Mouse (Mus musculus) lung, postnatal 36 days (tissue): ENCODE measurements around the gene Bmf.

ENCODE experiments used
- DNase-seq: peaks from one replicate; pipeline ENCODE4 v3.0.0; 2022; ENCODE audit warnings: mixed read lengths

Gene Bmf

DNA sequence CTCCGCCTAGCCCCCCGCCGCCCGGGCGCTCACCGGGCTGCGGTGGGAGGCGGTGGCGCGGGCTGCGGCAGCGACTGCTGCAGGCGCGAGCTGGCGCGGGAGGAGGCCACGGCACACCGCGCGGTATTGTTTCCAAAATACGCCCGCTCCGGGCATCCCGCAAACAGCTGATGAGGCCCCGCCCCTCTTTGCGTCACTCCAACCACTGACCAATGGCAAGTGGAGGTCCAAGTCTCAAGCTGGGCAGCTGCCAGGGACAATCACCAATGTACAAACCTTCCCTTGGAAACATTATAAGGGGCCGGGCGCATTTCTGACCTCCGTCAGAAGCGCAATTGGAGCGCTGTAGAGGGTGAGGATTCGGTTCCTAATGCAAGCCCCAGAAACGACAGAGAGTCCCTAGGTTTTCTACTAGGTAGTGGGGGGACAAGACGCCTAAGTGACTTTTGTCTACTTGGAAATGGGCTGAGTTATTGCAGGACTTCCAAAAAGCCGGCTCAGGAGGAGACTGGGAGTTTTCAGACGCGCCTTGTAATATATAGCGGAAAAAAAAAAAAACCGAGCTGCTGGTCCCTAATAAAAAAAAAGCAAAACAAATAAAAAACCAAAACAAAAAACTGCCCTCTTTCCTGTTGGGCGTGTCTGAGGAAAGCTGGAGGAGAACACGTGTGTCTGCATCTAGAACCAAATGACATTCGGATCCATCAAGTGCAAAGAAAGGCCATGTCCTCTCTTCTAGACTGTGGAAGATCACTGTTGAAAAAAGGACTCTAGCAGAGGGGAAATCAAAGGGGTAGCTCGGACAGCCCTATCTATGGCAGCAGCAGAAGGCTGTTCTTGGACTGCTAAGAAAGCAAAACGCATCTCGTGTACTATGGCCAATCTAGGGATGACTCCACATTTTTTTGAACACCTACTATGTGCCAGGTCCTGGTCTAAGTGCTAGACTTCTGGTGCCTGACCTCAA is at the start of gene Bmf:
Gene Bmf (minus strand): TSS at position 181 of the 967 bp plus-strand sequence.
- DNase-seq = peak; percentile 100

GRCm38 (mm10) chr2:118599087-118599486 is 49.6 kb upstream of the Bmf start:
- no peak for DNase-seq

- peak; percentile 97 for DNase-seq
Measured at GRCm38 (mm10) chr2:118597673-118598568, 48.4 kb upstream of the Bmf start, which contains the start of gene Bub1b. TSS of gene Bub1b (plus strand) at chr2:118598211.

- no peak for DNase-seq
Measured at GRCm38 (mm10) chr2:118591083-118591482, 41.6 kb upstream of the Bmf start.

DNA sequence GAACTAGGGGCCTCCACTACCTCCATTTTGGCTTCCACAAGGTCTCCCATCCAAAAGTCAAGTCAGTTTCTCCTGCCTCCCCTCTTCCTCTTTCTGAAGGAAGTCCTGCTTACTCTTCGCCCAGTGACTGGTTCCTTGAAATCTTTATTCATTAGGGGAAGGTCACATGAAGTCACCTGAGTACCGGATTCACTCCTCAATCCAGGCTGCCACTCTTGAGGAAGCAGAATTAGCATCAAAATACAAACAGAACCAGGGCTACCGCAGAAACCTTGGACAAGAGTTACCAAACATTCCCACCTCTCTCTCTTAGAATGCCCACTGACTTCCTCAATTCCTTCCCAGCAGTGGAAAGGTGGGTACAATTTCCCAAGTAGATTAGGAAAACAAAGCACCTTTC is 38.2 kb upstream of the Bmf start:
- no peak for DNase-seq

- peak; percentile 78 for DNase-seq
Measured at GRCm38 (mm10) chr2:118586013-118586412, 36.5 kb upstream of the Bmf start.

GRCm38 (mm10) chr2:118573135-118573534 is 23.6 kb upstream of the Bmf start:
- DNase-seq = no peak

GRCm38 (mm10) chr2:118572183-118572836 is 22.8 kb upstream of the Bmf start:
- peak; percentile 56 for DNase-seq

DNA sequence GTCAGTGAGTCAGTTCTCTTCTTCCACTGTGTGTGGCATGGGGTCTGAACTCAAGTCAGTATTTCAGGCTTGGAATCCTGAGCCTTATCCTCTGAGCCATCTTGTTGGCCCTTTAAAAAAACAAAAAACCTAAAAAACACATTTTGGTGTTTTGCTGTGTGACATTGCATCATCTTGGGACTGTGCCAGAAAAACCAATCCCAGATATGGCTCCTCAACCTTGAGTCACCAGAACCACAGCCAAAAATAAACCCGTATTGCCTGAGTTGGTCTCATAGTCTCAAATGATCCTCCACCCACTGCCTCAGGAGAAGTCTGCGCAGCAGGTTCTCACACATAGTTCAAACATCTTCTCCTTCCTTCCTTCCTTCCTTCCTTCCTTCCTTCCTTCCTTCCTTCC is 21.5 kb upstream of the Bmf start:
- peak; percentile 43 for DNase-seq

DNA sequence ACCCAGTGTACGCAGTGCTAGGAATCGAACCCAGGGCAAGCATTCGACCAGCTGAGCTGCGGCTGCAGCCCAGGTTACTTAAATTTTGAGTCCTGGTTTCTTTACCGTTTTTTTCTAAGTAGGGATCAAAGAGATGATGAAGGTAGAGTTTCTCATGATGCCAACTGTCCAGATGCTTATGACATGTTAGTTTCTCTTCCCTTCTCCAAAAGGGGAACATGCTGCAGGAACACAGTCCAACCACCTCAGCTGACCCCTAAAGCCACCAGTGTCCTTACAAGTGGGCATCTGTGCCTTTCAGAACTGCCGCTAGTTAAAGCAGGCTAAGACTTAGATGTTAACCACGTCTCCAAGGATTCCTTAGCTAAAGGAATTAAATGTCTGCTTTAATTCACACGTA is 17.7 kb upstream of the Bmf start:
- peak; percentile 32 for DNase-seq

GRCm38 (mm10) chr2:118562431-118562830 is 12.9 kb upstream of the Bmf start:
- no peak for DNase-seq

GRCm38 (mm10) chr2:118562015-118562414 is 12.5 kb upstream of the Bmf start:
- no peak for DNase-seq

- no peak for DNase-seq
Measured at GRCm38 (mm10) chr2:118558426-118558825, 8.9 kb upstream of the Bmf start.

DNA sequence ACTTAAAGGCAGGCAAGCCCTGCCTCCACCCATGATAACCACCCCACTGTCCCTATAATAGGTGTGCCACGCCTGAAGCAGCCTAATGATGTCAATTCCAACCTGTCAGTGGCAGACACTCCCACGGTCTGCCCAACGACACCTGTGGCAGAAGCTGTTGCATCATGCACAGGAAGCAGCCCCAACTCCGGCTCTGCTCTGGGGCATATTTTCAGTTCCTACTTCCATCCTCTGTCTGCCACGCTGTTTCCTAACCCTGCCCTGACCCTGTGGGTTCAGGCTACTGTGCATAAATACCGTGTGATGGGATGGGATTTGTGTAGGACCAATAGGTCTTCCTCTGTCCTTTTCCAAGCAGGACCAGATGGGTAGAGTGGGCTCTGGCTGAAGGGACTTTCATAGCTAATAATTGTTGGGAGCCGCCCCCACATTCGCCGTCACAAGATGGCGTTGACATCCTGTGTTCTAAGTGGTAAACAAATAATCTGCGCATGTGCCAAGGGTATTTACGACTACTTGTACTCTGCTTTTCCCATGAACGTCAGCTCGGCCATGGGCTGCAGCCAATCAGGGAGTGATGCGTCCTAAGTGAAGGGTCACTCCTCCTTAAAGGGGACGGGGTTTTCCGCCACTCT is 5.0 kb upstream of the Bmf start:
- DNase-seq = peak; percentile 85

GRCm38 (mm10) chr2:118551606-118552005 is 2.1 kb upstream of the Bmf start:
- DNase-seq = no peak

DNA sequence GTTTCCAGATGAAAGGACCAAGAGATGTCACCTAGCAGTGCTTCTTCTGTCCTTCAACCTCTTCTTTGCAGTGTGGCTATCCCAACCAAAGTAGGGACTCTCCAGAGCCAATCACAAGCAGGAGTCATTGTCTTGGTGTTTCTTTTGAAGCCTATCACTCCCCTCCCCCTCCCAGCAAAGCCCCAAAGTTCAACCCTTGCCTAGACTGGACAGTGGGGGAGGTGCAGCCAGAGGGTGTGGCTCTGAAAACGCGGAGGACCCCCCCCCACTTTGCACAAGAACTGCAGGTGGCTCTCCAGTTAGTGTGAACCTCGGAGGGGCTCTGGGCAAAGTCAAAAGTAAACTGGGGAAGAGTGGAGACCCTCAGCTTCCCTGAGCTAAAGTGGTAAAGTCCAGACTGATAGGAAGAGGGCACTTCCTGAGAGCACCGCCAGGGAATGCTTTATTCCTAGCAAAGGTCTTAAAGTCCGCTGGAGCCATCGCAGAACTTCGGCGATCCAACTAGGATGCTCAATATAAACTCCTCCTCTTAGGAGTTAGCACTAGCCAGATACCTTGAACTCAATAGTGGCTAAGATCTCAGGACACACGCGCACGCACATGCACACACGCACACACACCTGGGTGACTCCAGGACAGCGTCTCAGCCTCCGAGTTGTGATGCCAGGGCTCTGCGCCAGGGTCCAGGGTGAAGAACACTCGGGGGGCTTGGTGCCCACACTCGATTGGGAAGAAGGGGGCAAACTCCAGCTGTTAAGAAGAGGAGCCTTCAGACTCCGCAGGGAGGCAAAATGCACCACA is 866 bp downstream of the Bmf start:
- peak; percentile 56 for DNase-seq

DNA sequence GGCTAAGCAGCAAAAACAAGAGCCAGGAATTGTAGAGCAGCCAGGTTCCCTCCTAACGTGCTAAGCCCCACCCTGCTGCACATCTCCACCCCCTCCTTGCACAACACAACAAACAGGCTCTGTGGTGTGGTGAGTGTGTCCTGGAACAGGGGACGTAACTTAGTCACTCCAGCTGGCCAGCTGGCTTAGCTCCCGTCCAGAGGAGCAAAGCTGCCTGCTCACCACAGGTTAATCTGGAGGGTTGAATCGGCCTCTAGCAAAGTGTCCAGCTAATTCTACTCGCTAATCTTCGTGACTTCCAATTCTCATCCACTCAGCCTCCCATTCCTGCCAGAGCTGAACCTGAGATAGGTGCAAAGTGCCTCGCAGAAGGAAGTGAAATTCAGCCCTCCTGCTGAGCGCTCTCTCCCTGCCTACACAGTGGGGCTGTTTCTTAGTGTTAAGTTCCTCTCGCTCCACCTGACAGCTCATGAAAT is 1.9 kb downstream of the Bmf start:
- peak; percentile 92 for DNase-seq

DNA sequence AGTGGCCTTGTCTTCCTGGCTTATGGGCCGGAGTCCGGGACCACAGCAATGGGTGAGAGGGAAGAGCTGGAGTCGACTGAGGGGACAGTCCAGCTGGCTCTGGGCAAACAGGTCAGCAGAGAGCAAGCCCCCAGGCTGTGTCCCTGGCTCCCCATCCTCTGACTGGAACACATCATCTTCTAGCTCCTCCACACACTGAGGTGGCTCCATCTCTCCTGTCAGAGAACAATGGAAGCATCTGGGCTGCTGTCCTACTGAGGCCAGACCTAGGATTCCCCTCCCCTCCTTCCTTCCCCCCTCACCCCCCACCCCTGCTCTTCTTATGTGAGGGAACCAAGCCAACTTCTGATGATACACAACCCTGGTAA is 2.7 kb downstream of the Bmf start:
- DNase-seq = no peak

DNA sequence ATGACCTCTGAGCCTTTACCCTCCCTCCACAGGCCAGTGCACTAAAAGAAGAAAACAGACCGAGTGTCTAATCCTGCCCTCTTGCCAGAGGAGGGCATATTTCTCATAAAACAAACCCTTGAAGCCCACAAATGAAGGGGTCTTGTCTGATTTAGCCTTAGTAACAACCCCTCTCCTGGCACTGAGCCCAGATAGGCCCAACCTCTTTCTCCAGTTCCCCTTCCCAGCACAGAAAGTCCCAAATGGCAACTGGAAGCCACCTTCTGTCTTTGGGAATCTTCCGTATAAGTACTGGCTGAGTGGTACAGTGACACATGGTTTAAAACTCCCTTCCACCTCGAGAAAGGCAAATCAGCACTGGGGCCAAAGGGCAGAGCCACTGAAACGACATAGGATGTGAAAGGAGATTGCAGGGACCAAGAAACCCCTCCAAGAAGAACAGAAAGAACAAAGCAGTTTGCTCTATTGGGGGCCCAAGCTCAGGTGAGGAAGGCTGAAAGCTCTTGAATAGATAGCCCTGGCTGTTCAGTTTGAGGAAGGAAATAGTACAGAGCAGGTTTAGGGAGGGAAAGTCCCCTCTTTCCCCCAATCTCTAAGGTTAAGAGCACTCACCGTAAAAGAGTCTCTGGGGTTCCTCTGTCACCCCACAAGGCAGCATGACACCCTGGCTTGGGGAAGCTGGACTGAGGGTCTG is 3.2 kb downstream of the Bmf start:
- DNase-seq = peak; percentile 34

- DNase-seq = peak; percentile 95
Measured at GRCm38 (mm10) chr2:118545242-118546103, 4.0 kb downstream of the Bmf start.
